Mouse (Mus musculus) CH12.LX (cell line): ENCODE measurements around the gene Osbpl3. TPM values are rescaled to one million over a fixed set of nuclear protein-coding genes. Genes with fewer than 3 reads are reported as not detected.

ENCODE experiments used
- DNase-seq: peaks from one replicate; pipeline ENCODE4 v3.0.0-alpha.2; 2013; ENCODE audit errors: extremely low read depth
- H3K27ac ChIP-seq: 2 replicates; pipeline ENCODE4 v1.5.1; 2012; ENCODE audit warnings: low read depth, mild to moderate bottlenecking, control low read depth, moderate library complexity; ENCODE audit not compliant: insufficient read depth
- H3K27me3 ChIP-seq: replicated peaks from 2 replicates; pipeline ENCODE3; 2012; ENCODE audit warnings: inconsistent platforms
- H3K36me3 ChIP-seq, 2 experiments: replicated peaks in 1 of 2; 2 replicates each; pipeline versions ENCODE3 to v1.6.1; 2012; ENCODE audit warnings: inconsistent platforms in 1 of 2, low read length in 1 of 2, mild to moderate bottlenecking in 1 of 2, mixed read lengths in 1 of 2, moderate library complexity in 1 of 2; ENCODE audit not compliant: control insufficient read depth in 1 of 2, insufficient read depth in 1 of 2
- H3K4me1 ChIP-seq, 2 experiments: 2 replicates each; pipeline ENCODE4 v1.6.1; 2012; ENCODE audit warnings: inconsistent platforms in 1 of 2, moderate library complexity in 1 of 2; ENCODE audit not compliant: insufficient read depth in 2 of 2, control insufficient read depth in 1 of 2
- H3K4me2 ChIP-seq: 2 replicates; pipeline ENCODE4 v1.6.1; 2012; ENCODE audit warnings: low read depth, mild to moderate bottlenecking, control low read depth; ENCODE audit not compliant: poor library complexity, insufficient read depth, severe bottlenecking
- H3K4me3 ChIP-seq, 3 experiments: fragments of 150-350 bp in 1 of 3; sonication (generic) in 1 of 3; replicated peaks in 1 of 3; 2 replicates each; pipeline versions ENCODE3 to v1.5.1; 2011 to 2012; ENCODE audit warnings: low read depth in 2 of 3, low read length in 2 of 3, mild to moderate bottlenecking in 2 of 3, moderate library complexity in 2 of 3, control low read depth in 1 of 3, improper control_type of control experiment in 1 of 3, inconsistent platforms in 1 of 3, mixed read lengths in 1 of 3; ENCODE audit not compliant: poor library complexity in 1 of 3
- H3K79me2 ChIP-seq: replicated peaks from 2 replicates; pipeline ENCODE4 v1.6.1; 2012; ENCODE audit warnings: mild to moderate bottlenecking, moderate library complexity; ENCODE audit not compliant: control insufficient read depth, poor library complexity, insufficient read depth, severe bottlenecking; ENCODE audit errors: extremely low read depth
- H3K9ac ChIP-seq: 2 replicates; pipeline ENCODE4 v1.6.1; 2012; ENCODE audit warnings: low read depth, mild to moderate bottlenecking, control low read depth, moderate library complexity; ENCODE audit not compliant: insufficient read depth
- H3K9me3 ChIP-seq: replicated peaks from 2 replicates; pipeline ENCODE3; 2012; ENCODE audit warnings: low read length, inconsistent platforms, mixed read lengths
- BHLHE40 ChIP-seq: IDR thresholded peaks from 2 replicates; pipeline ENCODE4 v1.6.1; 2011; ENCODE audit warnings: mild to moderate bottlenecking, low read depth, low read length, improper control_type of control experiment
- CHD1 ChIP-seq: IDR thresholded peaks from 2 replicates; pipeline ENCODE4 v1.6.1; 2012; ENCODE audit warnings: low read depth, low read length, improper control_type of control experiment, inconsistent platforms
- CHD2 ChIP-seq: IDR thresholded peaks from 2 replicates; pipeline ENCODE4 v1.6.1; 2011; ENCODE audit warnings: low read length, improper control_type of control experiment
- CTCF ChIP-seq, 2 experiments: IDR thresholded peaks in 1 of 2; conservative IDR thresholded peaks in 1 of 2; 2 replicates each; pipeline ENCODE4 v1.5.1; 2011 to 2012; ENCODE audit warnings: low read depth in 2 of 2, low read length in 2 of 2, improper control_type of control experiment in 1 of 2, inconsistent platforms in 1 of 2, mild to moderate bottlenecking in 1 of 2, moderate library complexity in 1 of 2
- E2F4 ChIP-seq: IDR thresholded peaks from 2 replicates; pipeline ENCODE4 v1.6.1; 2011; ENCODE audit warnings: low read depth, low read length, improper control_type of control experiment; ENCODE audit not compliant: insufficient replicate concordance
- EP300 ChIP-seq: IDR thresholded peaks from 2 replicates; pipeline ENCODE4 v1.6.1; 2011; ENCODE audit warnings: low read length, improper control_type of control experiment
- ETS1 ChIP-seq: conservative IDR thresholded peaks from 2 replicates; pipeline ENCODE4 v1.6.1; 2012; ENCODE audit warnings: low read depth, mild to moderate bottlenecking, inconsistent platforms, low read length, improper control_type of control experiment, moderate library complexity
- GABPA ChIP-seq: IDR thresholded peaks from 2 replicates; pipeline ENCODE4 v1.6.1; 2012; ENCODE audit warnings: low read depth, low read length, improper control_type of control experiment, inconsistent platforms; ENCODE audit not compliant: insufficient replicate concordance
- HCFC1 ChIP-seq: IDR thresholded peaks from 2 replicates; pipeline ENCODE4 v1.6.1; 2012; ENCODE audit warnings: low read depth, mild to moderate bottlenecking, inconsistent platforms, low read length, improper control_type of control experiment
- IRF4 ChIP-seq: IDR thresholded peaks from 2 replicates; pipeline ENCODE4 v1.6.1; 2014; ENCODE audit warnings: low read depth, mild to moderate bottlenecking, inconsistent platforms, low read length, improper control_type of control experiment
- JUN ChIP-seq: IDR thresholded peaks from 2 replicates; pipeline ENCODE4 v1.6.1; 2011; ENCODE audit warnings: low read depth, mild to moderate bottlenecking, low read length, improper control_type of control experiment, moderate library complexity; ENCODE audit not compliant: insufficient read depth
- JUND ChIP-seq: conservative IDR thresholded peaks from 2 replicates; pipeline ENCODE4 v1.6.1; 2011; ENCODE audit warnings: low read depth, low read length, improper control_type of control experiment
- KAT2A ChIP-seq: IDR thresholded peaks from 2 replicates; pipeline ENCODE4 v1.6.1; 2012; ENCODE audit warnings: low read length, improper control_type of control experiment, inconsistent platforms; ENCODE audit not compliant: insufficient replicate concordance
- MAFK ChIP-seq: IDR thresholded peaks from 2 replicates; pipeline ENCODE4 v1.6.1; 2011; ENCODE audit warnings: low read length, improper control_type of control experiment; ENCODE audit not compliant: insufficient replicate concordance
- MAZ ChIP-seq: IDR thresholded peaks from 2 replicates; pipeline ENCODE4 v1.6.1; 2012; ENCODE audit warnings: low read depth, mild to moderate bottlenecking, inconsistent platforms, low read length, improper control_type of control experiment, moderate library complexity
- MEF2A ChIP-seq: IDR thresholded peaks from 2 replicates; pipeline ENCODE4 v1.6.1; 2014; ENCODE audit warnings: low read depth, mild to moderate bottlenecking, inconsistent platforms, low read length, improper control_type of control experiment, borderline replicate concordance
- MXI1 ChIP-seq: IDR thresholded peaks from 2 replicates; pipeline ENCODE4 v1.6.1; 2011; ENCODE audit warnings: mild to moderate bottlenecking, low read depth, low read length, improper control_type of control experiment
- MYC ChIP-seq: IDR thresholded peaks from 2 replicates; pipeline ENCODE4 v1.6.1; 2011; ENCODE audit warnings: low read depth, mild to moderate bottlenecking, improper control_type of control experiment, low read length
- NELFE ChIP-seq: IDR thresholded peaks from 2 replicates; pipeline ENCODE4 v1.6.1; 2011; ENCODE audit warnings: low read depth, low read length, improper control_type of control experiment
- NRF1 ChIP-seq: IDR thresholded peaks from 2 replicates; pipeline ENCODE4 v1.6.1; 2014; ENCODE audit warnings: low read depth, mild to moderate bottlenecking, inconsistent platforms, low read length, improper control_type of control experiment, moderate library complexity
- PAX5 ChIP-seq: IDR thresholded peaks from 2 replicates; pipeline ENCODE4 v1.6.1; 2012; ENCODE audit warnings: low read length, inconsistent platforms, mixed read lengths
- POLR2A ChIP-seq: IDR thresholded peaks from 2 replicates; pipeline ENCODE4 v1.6.1; 2011; ENCODE audit warnings: low read depth, mild to moderate bottlenecking, improper control_type of control experiment, low read length
- POLR2AphosphoS2 ChIP-seq: IDR thresholded peaks from 2 replicates; pipeline ENCODE4 v1.6.1; 2011; ENCODE audit warnings: low read depth, low read length, improper control_type of control experiment
- RAD21 ChIP-seq: IDR thresholded peaks from 2 replicates; pipeline ENCODE4 v1.6.1; 2011; ENCODE audit warnings: low read depth, mild to moderate bottlenecking, low read length, improper control_type of control experiment, moderate library complexity
- RCOR1 ChIP-seq: conservative IDR thresholded peaks from 2 replicates; pipeline ENCODE4 v1.6.1; 2012; ENCODE audit warnings: low read depth, mild to moderate bottlenecking, inconsistent platforms, low read length, improper control_type of control experiment
- UBTF ChIP-seq: IDR thresholded peaks from 2 replicates; pipeline ENCODE4 v1.6.1; 2012; ENCODE audit warnings: low read depth, mild to moderate bottlenecking, inconsistent platforms, low read length, improper control_type of control experiment, moderate library complexity
- USF1 ChIP-seq: IDR thresholded peaks from 2 replicates; pipeline ENCODE4 v1.6.1; 2014; ENCODE audit warnings: low read depth, mild to moderate bottlenecking, inconsistent platforms, low read length, improper control_type of control experiment
- USF2 ChIP-seq: conservative IDR thresholded peaks from 2 replicates; pipeline ENCODE4 v1.6.1; 2011; ENCODE audit warnings: low read depth, low read length, improper control_type of control experiment
- ZKSCAN1 ChIP-seq: IDR thresholded peaks from 2 replicates; pipeline ENCODE4 v1.6.1; 2012; ENCODE audit warnings: low read depth, inconsistent platforms, low read length, improper control_type of control experiment, borderline replicate concordance
- ZMIZ1 ChIP-seq: IDR thresholded peaks from 2 replicates; pipeline ENCODE4 v1.6.1; 2012; ENCODE audit warnings: low read depth, mild to moderate bottlenecking, inconsistent platforms, low read length, improper control_type of control experiment
- ZNF384 ChIP-seq: IDR thresholded peaks from 2 replicates; pipeline ENCODE4 v1.6.1; 2012; ENCODE audit warnings: low read depth, low read length, improper control_type of control experiment, inconsistent platforms
- dilution Hi-C: fragments of 300-500 bp; cut with MboI; formaldehyde crosslinking; loops from 2 replicates; pipeline ENCODE4 v1.14.3; 2020; ENCODE audit warnings: low sequenced_read_pairs; ENCODE audit not compliant: extremely low pct_unique_long_range_greater_than_20kb, extremely low pct_ligation_motif_present
- in situ Hi-C: fragments of 300-500 bp; cut with MboI; formaldehyde crosslinking; loops from 3 replicates; pipeline ENCODE4 v1.14.3; 2019; ENCODE audit warnings: low sequenced_read_pairs, low pct_ligation_motif_present, low pct_unique_long_range_greater_than_20kb, mixed read lengths
- polyA plus RNA-seq: library from polyadenylated mRNA; unstranded; fragments of >175 nt; gene quantifications from 2 replicates; pipeline ENCODE4 v1.2.1, GENCODE M21; 2012; ENCODE audit warnings: low read depth; ENCODE audit not compliant: insufficient read length
- total RNA-seq, 2 experiments: library from RNA; depleted of rRNA; stranded (reverse); fragments of 300-350 nt in 1 of 2; fragments of >200 nt in 1 of 2; gene quantifications; 2 replicates each; pipeline ENCODE4 v1.2.3; 2012 to 2014

Osbpl3 gene
- total and polyA plus RNA-seq, 3 experiments, result 2.2 to 8.1 (median 3.5) TPM

DNA sequence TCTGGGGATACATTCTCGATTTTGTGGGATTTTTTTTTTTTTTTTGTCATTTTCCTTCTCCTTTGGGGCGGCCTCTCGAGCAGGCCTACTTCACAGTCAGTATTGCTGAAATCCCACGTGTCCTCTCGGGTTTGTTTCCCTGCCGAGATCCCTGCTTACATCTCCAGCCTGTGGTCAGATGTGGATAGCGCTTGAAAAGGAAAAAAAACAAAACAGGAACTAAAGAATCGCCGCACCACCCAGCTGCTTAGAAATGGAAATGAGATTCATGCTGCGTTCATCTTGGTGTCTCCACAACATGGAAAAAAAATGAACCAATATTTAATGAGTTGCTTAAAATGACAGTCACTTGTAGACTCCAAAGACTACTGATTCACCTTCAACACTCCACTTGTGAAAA, 160.9 kb downstream of the Osbpl3 start:
- no peaks in the 10 kb centered on the region for H3K27me3 ChIP-seq
- peaks cover 0 to 7% of the 10 kb centered on the region in 2 experiments for H3K36me3 ChIP-seq
- dilution Hi-C loops, result no loop called here
- H3K4me1 ChIP-seq, result peaks cover 7 to 57% of the 10 kb centered on the region in 2 experiments; a peak in 3 of 4 replicates
- in situ Hi-C loops, result loop anchor here (25.0 kb wide), 2 partner anchors 183 to 358 kb away; partner anchors contain the start of gene Mpp6
- peaks cover 2% of the 10 kb centered on the region for H3K9me3 ChIP-seq
- peak overlapping the region; percentile 96 for H3K4me2 ChIP-seq
- TF ChIP-seq GABPA, result no peak
- no peak for TF ChIP-seq MAFK
- TF ChIP-seq ZKSCAN1, result no peak
- no peak for TF ChIP-seq USF1
- peak; percentile 73 for TF ChIP-seq ZNF384
- no peak for TF ChIP-seq KAT2A
- no peak for TF ChIP-seq ZMIZ1
- TF ChIP-seq USF2, result no peak
- TF ChIP-seq MXI1, result 0 out of 2 replicates have a peak, but pooled peaks have one; percentile 42
- TF ChIP-seq POLR2A, result no peak
- TF ChIP-seq MEF2A, result no peak
- TF ChIP-seq NELFE, result no peak
- no peak for TF ChIP-seq MYC
- peak; percentile 7; the same call in 1 of the 2 replicates for TF ChIP-seq EP300
- TF ChIP-seq POLR2AphosphoS2, result no peak
- no peak for TF ChIP-seq ETS1
- no peak for TF ChIP-seq HCFC1
- TF ChIP-seq BHLHE40, result no peak
- no peak for DNase-seq
- H3K4me3 ChIP-seq, result no peak overlapping the region
- H3K9ac ChIP-seq, result peak overlapping the region; percentile 63
- H3K79me2 ChIP-seq, result 0 out of 2 replicates have a peak, but pooled peaks cover 2% of the 10 kb centered on the region
- peak overlapping the region; percentile 64 for H3K27ac ChIP-seq

GRCm38 (mm10) chr6:50294128-50294527, 161.9 kb downstream of the Osbpl3 start:
- Histone ChIP-seq H3K9me3 (peaks cover 2% of the 10 kb centered on the region), H3K9ac (no peak overlapping the region), H3K4me2 (no peak overlapping the region), H3K79me2 (0 out of 2 replicates have a peak, but pooled peaks cover 2% of the 10 kb centered on the region), H3K27me3 (no peaks in the 10 kb centered on the region), H3K27ac (no peak overlapping the region), H3K4me3 (no peak overlapping the region), H3K36me3 (peaks cover 0 to 7% of the 10 kb centered on the region in 2 experiments), H3K4me1 (peaks cover 7 to 49% of the 10 kb centered on the region in 2 experiments; a peak in 3 of 4 replicates)
- DNase-seq, result peak; percentile 87
- dilution Hi-C loops (no loop called here), in situ Hi-C loops (loop anchor here (25.0 kb wide), 2 partner anchors 182 to 357 kb away; partner anchors contain the start of gene Mpp6)
- peak; percentile 66 for TF ChIP-seq IRF4
- TF ChIP-seq JUND, result peak; percentile 42; the same call in 1 of the 2 replicates
- TF ChIP-seq MAZ, result 0 out of 2 replicates have a peak, but pooled peaks have one; percentile 24
- TF ChIP-seq POLR2AphosphoS2, result no peak
- no peak for TF ChIP-seq ZMIZ1
- no peak for TF ChIP-seq RCOR1
- TF ChIP-seq PAX5, result no peak
- TF ChIP-seq JUN, result 0 out of 2 replicates have a peak, but pooled peaks have one; percentile 5
- TF ChIP-seq NRF1, result no peak
- TF ChIP-seq GABPA, result no peak
- peak; percentile 64; the same call in 1 of the 2 replicates for TF ChIP-seq MYC
- no peak for TF ChIP-seq UBTF
- no peak for TF ChIP-seq POLR2A
- peak; percentile 93 for TF ChIP-seq RAD21
- no peak for TF ChIP-seq EP300
- TF ChIP-seq CTCF (conservative IDR thresholded peaks at IDR 0.05 in 1 of 2, IDR thresholded peaks at IDR 0.05 in 1 of 2; ENCODE audit: low read depth in 2 of 2, low read length in 2 of 2), result peak; percentile 97 to 100
- 0 out of 2 replicates have a peak, but pooled peaks have one; percentile 34 for TF ChIP-seq CHD1
- peak; percentile 59; the same call in 1 of the 2 replicates for TF ChIP-seq E2F4
- 0 out of 2 replicates have a peak, but pooled peaks have one; percentile 11 for TF ChIP-seq BHLHE40
- TF ChIP-seq ZNF384, result peak; percentile 29; the same call in 1 of the 2 replicates
- TF ChIP-seq ZKSCAN1, result no peak
- no peak for TF ChIP-seq CHD2
